Mouse (Mus musculus): Measurements from ENCODE around the gene Pkn3.
"Not testable (repeated sequence)": the region's sequence is repeated elsewhere in the genome, so short reads cannot be mapped to it uniquely, and the experiment has no call there.

The Pkn3 gene

DNA sequence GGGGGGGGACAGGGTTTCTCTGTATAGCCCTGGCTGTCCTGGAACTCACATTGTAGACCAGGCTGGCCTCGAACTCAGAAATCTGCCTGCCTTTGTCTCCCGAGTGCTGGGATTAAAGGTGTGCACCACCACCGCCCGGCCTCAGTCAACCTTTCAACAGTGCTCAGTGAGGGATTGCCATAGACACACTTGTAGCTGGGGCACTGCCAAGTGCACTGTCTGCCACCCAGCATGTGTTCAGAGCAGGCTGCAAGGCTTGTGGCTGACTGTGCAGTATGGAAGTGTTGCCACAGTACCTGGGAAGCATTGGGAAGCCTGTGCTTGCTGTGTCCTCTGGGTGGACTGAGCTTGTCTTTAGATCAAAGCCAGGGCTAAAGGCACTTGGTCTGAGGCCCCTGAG, 62.5 kb downstream of the Pkn3 start:
- DNase-seq (ENCODE audit: low read depth, low spot score), result not testable (repeated sequence)
